Mouse (Mus musculus) brain, embryonic 14.5 days (tissue): ENCODE measurements around the gene Zfp663.

ENCODE experiments used
- CTCF ChIP-seq: fragments of 200-500 bp; IDR thresholded peaks from 2 replicates; pipeline ENCODE4 v1.5.1; 2012; ENCODE audit warnings: inconsistent platforms, mild to moderate bottlenecking, moderate library complexity, borderline replicate concordance; ENCODE audit not compliant: insufficient read depth, insufficient read length; ENCODE audit errors: extremely low read depth
- POLR2A ChIP-seq: fragments of 200-500 bp; IDR thresholded peaks from 2 replicates; pipeline ENCODE4 v1.6.1; 2012; ENCODE audit warnings: mild to moderate bottlenecking, inconsistent platforms, borderline replicate concordance; ENCODE audit not compliant: poor library complexity, insufficient read depth, insufficient read length, severe bottlenecking; ENCODE audit errors: extremely low read depth

DNA sequence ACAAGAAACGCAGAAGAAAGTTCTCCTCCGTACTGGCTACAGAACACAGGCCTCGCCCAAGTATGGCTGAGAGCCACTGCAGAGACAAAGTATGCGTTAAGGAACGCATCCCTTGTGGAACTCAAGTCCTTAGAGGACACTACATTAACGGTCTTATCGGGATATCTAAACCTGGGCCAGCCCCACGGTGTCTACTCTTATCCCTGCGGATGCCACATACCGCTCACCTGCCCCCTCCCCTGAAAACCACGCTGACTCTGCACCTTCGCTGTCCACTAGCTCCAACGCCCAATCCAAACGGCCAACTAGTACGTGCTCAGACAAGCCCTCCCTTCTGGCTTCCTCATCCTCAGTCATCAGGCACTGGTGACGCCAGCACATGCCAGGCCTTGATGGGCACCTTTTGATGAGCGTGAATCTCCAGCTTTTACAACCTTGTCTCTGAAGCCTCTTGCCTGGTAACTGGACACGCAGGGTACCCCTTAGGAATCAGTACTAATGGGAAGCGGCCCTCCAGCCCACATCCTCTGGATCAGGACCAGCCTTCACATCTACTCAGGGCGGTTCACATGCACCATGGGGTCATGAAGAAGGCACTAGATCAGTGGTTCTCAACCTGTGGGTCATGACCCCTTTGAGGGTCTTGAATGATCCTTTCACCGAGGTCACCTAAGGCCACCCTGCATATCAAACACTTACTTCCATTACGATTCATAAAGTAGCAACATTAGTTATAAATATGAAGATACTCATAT, 46.4 kb downstream of the Zfp663 start:
- TF ChIP-seq CTCF (no peak), POLR2A (no peak)
